Mouse (Mus musculus) left cerebral cortex, postnatal 36 days (tissue): ENCODE data around the gene Mfn2. TPM values are rescaled to one million over a fixed set of nuclear protein-coding genes. Genes with fewer than 3 reads are reported as not detected.

Source experiments
- total RNA-seq, 2 experiments: library from RNA; stranded (reverse); gene quantifications; 2 replicates each; pipeline ENCODE4 v1.2.3; 2021

Gene Mfn2
- total RNA-seq, 2 experiments from 2014 or later: 181 to 206 TPM

Other genes with a start within 250 kb of the Mfn2 start
- gene Zfp534, start 202.2 kb downstream of the Mfn2 start, total RNA-seq: under 1 TPM in 1 of 2 experiments, not detected in 1; 0.10 TPM
- gene Zfp984, start 94.9 kb downstream of the Mfn2 start, total RNA-seq: 1 to 10 TPM; 1.9 to 2.0 TPM
- gene Zfp933, start 56.3 kb downstream of the Mfn2 start, total RNA-seq: 10 to 100 TPM; 15.2 to 21.5 TPM
- gene Miip, start 35.9 kb downstream of the Mfn2 start, total RNA-seq: 10 to 100 TPM; 12.8 to 22.4 TPM
- gene Fv1, start 35.7 kb downstream of the Mfn2 start, total RNA-seq: 1 to 10 TPM; 8.7 to 9.5 TPM
- gene Plod1, start 32.1 kb upstream of the Mfn2 start, total RNA-seq: 10 to 100 TPM; 15.7 to 16.5 TPM
- 10 to 100 TPM; 27.4 to 29.1 TPM for gene 2510039O18Rik, start 36.2 kb upstream of the Mfn2 start, total RNA-seq
- not detected for gene Nppb, start 81.1 kb upstream of the Mfn2 start, total RNA-seq
- not detected for gene Nppa, start 96.0 kb upstream of the Mfn2 start, total RNA-seq
- 10 to 100 TPM; 77.1 to 79.7 TPM for gene Clcn6, start 134.1 kb upstream of the Mfn2 start, total RNA-seq
- gene Mthfr, start 134.4 kb upstream of the Mfn2 start, total RNA-seq: 10 to 100 TPM; 26.6 to 38.0 TPM
- gene Agtrap, start 183.3 kb upstream of the Mfn2 start, total RNA-seq: 1 to 10 TPM; 5.9 to 7.7 TPM
- gene Mad2l2, start 225.7 kb upstream of the Mfn2 start, total RNA-seq: 10 to 100 TPM; 14.7 to 15.2 TPM
- gene Draxin, start 226.0 kb upstream of the Mfn2 start, total RNA-seq: under 1 TPM; 0.43 to 0.47 TPM
- gene Fbxo6, start 247.4 kb upstream of the Mfn2 start, total RNA-seq: 10 to 100 TPM; 26.8 to 33.5 TPM